Mouse (Mus musculus) G1E-ER4 (cell line): ENCODE data around the gene Sugct. TPM values are rescaled to one million over a fixed set of nuclear protein-coding genes. Genes with fewer than 3 reads are reported as not detected.

Experiments
- GATA1 ChIP-seq: IDR thresholded peaks from one replicate; pipeline ENCODE4 v1.8.0; 2012; ENCODE audit warnings: low read length, inconsistent platforms
- polyA plus RNA-seq: library from polyadenylated mRNA; stranded (reverse); fragments of >175 nt; gene quantifications from 2 replicates; pipeline ENCODE4 v1.2.3, GENCODE M21; 2012

The Sugct gene
- polyA plus RNA-seq, 1 experiment: 2.5 TPM

- no peak for TF ChIP-seq GATA1
These were observed 505.1 kb downstream of the Sugct start for GRCm38 (mm10) chr13:17190180-17190762.

- TF ChIP-seq GATA1: no peak
These were observed 510.1 kb downstream of the Sugct start for GRCm38 (mm10) chr13:17185253-17185652.

- TF ChIP-seq GATA1: no peak
These were observed 529.4 kb downstream of the Sugct start for GRCm38 (mm10) chr13:17165917-17166316.

DNA sequence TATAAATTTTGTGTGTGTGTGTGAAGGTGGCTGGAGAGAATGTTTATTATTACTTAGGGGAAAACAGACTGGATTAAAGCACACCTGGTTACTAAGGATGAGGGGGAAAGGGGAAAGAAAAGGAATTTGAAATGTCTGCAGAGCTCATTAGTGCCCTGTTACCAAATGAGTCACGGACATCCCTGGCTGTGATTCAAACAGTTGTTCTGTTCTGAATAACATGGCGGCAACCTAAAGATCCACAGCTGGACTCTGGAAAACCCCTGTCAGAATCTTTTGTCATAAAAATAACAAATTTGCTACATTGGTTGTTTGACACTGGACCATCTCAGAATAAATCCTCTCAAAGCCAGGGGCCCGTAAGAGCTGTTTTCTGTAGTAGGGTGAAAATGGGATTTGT, 530.6 kb downstream of the Sugct start:
- no peak for TF ChIP-seq GATA1

DNA sequence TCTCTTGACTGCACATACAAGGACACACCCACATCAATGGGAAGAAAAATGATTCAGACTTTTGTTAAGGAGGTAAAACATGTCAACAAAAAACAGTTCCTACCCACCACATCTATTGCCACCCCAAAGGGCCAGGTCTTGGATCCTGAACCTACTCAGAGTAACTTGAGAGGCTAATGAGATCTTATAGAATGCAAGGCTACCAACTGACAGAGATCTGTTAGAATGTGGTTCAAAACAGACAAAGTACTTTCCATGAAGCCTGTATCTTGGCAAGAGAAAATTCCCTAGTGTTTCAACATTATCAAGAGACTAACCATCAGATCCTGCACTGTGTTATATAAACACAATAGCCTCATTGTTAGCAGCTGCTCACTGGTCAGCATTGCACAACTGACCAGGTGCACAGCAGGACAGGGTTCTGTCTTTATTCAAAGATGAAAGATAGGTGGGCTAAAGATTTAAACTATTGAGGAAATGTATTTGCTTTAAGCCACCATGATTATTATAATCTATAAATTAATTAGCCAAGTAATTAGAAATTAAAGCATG, 548.8 kb downstream of the Sugct start:
- no peak for TF ChIP-seq GATA1

DNA sequence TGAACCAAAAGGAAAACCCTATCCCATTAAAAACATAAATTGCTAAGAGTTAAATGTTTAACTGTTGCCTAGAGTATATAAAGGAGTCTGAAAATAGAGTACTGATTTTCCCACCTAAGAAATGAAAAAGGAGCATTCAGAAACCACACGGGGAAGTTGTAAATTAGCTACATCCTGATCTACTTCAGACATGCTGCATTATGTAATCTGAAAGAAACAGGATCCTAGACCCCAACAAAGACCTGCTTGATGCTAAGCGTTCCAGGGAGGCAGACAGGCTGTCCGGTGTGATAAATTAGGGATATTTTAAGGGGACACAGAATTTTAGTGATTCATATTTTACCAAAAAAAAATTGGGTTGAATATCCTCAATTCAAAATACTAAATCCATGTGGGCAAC, 579.3 kb downstream of the Sugct start:
- TF ChIP-seq GATA1: no peak

- TF ChIP-seq GATA1: no peak
These were observed 593.0 kb downstream of the Sugct start for GRCm38 (mm10) chr13:17102372-17102771.

- TF ChIP-seq GATA1: no peak
These were observed 608.8 kb downstream of the Sugct start for GRCm38 (mm10) chr13:17086547-17086946.

GRCm38 (mm10) chr13:17086146-17086545, 609.2 kb downstream of the Sugct start:
- TF ChIP-seq GATA1: no peak

DNA sequence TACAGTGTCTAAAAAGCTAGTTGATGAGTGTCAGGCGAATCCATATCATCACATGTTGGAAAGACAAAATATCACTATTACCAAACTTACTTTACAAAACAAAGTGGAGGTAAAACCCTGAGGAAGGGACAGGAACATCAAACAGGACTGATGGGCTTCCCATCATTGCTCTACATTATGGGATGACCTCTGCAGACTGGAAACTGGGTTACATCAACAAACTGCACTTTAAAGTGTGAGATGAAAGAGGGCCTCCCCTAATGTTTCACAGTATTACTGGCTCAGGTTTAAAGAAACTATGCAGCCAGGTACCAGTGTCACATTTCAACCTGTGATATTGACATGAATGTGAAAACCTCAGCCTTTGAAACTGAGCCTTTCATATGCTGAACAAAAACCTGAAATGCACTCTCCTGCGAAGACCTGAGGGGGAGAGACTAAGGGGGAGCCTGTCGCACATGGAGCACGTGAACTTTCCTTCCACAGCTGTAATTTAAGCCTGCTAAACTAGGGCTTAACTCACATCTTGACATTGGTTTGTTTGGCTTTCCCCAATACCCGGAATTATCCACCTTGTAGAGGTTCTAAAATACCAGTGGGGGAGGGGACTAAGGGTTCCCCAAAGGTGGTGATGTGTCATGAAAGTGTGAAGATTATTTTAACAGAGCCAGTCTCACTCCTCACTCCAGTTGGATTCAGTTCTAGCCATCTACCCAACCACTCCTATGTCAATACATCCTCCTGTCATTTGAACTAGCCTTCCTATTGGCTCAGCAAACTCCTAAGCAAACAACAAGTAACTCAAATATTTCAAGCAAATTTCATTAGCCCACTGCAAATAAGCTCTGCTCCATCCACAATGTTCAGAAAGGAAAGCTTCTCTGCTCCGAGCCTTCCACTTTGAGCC, 610.2 kb downstream of the Sugct start:
- TF ChIP-seq GATA1: no peak

DNA sequence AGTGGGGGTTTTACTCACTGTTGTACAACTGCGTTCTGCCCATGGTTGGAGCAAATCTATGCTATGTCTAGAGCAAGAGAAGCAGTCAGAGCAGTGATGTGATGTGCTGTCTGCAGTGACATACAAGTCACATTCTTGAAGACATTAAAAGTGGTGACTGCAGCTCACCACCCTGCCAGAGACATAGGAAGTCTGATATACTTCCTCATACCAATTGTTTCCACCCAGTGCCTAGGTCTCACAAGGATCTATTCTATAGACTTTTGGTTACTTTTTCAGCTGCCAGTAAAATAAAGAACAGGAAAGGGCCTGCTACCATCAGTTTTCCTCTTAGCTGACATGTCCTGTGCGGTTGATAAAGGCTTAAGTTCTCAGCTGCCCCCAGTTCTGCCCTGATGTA, 613.7 kb downstream of the Sugct start:
- TF ChIP-seq GATA1: no peak

DNA sequence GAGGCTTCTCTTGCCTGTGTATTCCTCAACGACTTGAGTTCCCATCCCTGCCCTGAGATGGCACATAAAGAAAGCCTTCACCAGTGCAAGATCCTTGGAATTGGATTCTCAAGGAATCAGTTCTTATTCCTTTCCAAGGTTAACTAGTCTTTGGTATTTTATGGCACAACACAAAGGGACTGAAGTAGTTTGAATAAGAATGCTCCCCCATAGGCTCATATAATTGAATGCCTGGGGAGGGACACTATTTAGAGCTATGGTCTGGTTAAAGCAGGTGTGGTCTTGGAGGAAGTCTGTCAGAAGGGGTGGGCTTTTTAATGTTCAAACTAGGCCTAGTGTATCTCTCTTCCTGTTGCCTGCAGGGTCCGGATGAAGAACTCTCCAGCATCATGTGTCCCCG, 629.8 kb downstream of the Sugct start:
- TF ChIP-seq GATA1: no peak

DNA sequence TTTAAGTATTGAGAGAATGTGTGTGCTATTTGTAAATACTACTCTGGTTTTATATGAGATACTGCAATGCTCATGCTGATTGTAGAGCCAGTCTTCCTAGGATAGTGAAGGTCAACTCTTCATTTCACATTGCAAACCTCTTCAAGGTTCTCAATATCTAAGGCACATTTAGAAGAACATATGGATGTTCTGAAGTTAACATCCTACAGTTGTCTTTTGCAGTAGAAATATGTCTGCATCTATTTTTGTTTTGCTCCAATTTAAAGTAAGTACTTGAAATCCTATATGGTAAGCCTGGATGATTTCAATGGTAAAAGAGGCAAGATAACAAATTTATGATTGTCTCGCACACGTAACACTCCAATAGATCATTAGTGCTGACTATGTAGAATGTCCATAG, 638.7 kb downstream of the Sugct start:
- TF ChIP-seq GATA1: no peak

GRCm38 (mm10) chr13:17043426-17044224, 651.7 kb downstream of the Sugct start:
- TF ChIP-seq GATA1: no peak

- TF ChIP-seq GATA1: no peak
These were observed 653.0 kb downstream of the Sugct start for GRCm38 (mm10) chr13:17042332-17042731.

DNA sequence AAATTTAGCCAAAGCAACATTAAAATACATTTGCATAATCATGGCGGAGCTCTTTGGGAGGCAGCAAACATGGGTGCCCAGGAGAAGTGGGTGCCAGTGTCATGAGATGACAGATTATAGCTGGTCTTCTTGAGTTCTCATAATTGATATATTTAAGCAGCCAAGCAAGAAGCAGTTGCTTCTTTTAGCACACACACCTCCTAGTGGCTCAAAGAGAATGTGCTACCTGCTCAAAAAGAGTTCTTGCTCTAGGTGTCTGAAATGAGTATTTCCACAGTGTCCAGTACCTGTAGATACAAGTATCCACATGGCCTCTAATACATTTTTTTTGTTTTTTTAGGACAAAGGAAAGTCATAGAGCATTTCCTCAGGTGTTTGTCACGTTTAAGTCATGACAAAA, 655.6 kb downstream of the Sugct start:
- TF ChIP-seq GATA1: no peak
